Mouse (Mus musculus) spleen, postnatal 4 days (tissue): ENCODE data around the gene Setd3.

Experiments used
- DNase-seq, 2 experiments: peaks; one replicate each; pipeline ENCODE4 v3.0.0; 2022; ENCODE audit warnings: low spot score in 2 of 2

Gene Setd3

GRCm38 (mm10) chr12:108179246-108179320, at the start of gene Setd3:
Gene Setd3 (minus strand): TSS chr12:108179314.
- DNase-seq = no peak

GRCm38 (mm10) chr12:108227527-108227926, 48.4 kb upstream of the Setd3 start:
- DNase-seq = no peak

- no peak for DNase-seq
Observed at GRCm38 (mm10) chr12:108226941-108227340, 47.8 kb upstream of the Setd3 start.

GRCm38 (mm10) chr12:108226216-108226615, 47.1 kb upstream of the Setd3 start:
- no peak for DNase-seq

- no peak for DNase-seq
Observed at GRCm38 (mm10) chr12:108225781-108226180, 46.7 kb upstream of the Setd3 start.

- no peak for DNase-seq
Observed at GRCm38 (mm10) chr12:108223357-108223756, 44.2 kb upstream of the Setd3 start.

- DNase-seq = no peak
Observed at GRCm38 (mm10) chr12:108221712-108222111, 42.6 kb upstream of the Setd3 start.

GRCm38 (mm10) chr12:108221206-108221605, 42.1 kb upstream of the Setd3 start:
- no peak for DNase-seq

- DNase-seq = no peak
Observed at GRCm38 (mm10) chr12:108220621-108221020, 41.5 kb upstream of the Setd3 start.

- no peak for DNase-seq
Observed at GRCm38 (mm10) chr12:108219825-108220616, 40.9 kb upstream of the Setd3 start.

- no peak for DNase-seq
Observed at GRCm38 (mm10) chr12:108219163-108219562, 40.0 kb upstream of the Setd3 start.

- no peak for DNase-seq
Observed at GRCm38 (mm10) chr12:108217572-108217971, 38.5 kb upstream of the Setd3 start.

- DNase-seq = no peak
Observed at GRCm38 (mm10) chr12:108216611-108217370, 37.7 kb upstream of the Setd3 start.

GRCm38 (mm10) chr12:108215090-108215489, 36.0 kb upstream of the Setd3 start:
- DNase-seq = no peak

- no peak for DNase-seq
Observed at GRCm38 (mm10) chr12:108213090-108214041, 34.3 kb upstream of the Setd3 start.

GRCm38 (mm10) chr12:108212476-108212875, 33.4 kb upstream of the Setd3 start:
- no peak for DNase-seq

- no peak for DNase-seq
Observed at GRCm38 (mm10) chr12:108212071-108212470, 33.0 kb upstream of the Setd3 start.

- DNase-seq = no peak
Observed at GRCm38 (mm10) chr12:108210623-108211022, 31.5 kb upstream of the Setd3 start.

GRCm38 (mm10) chr12:108208726-108209438, 29.8 kb upstream of the Setd3 start:
- DNase-seq = peak; percentile 40 to 79

- DNase-seq = no peak
Observed at GRCm38 (mm10) chr12:108208216-108208615, 29.1 kb upstream of the Setd3 start.

- DNase-seq = peak; percentile 70 to 93
Observed at GRCm38 (mm10) chr12:108206641-108207040, 27.5 kb upstream of the Setd3 start.

GRCm38 (mm10) chr12:108204978-108205377, 25.9 kb upstream of the Setd3 start:
- no peak for DNase-seq
